Mouse (Mus musculus): ENCODE results near the gene Skint3.
"Not testable (repeated sequence)": the region's sequence is repeated elsewhere in the genome, so short reads cannot be mapped to it uniquely, and the experiment has no call there.

Skint3 gene

DNA sequence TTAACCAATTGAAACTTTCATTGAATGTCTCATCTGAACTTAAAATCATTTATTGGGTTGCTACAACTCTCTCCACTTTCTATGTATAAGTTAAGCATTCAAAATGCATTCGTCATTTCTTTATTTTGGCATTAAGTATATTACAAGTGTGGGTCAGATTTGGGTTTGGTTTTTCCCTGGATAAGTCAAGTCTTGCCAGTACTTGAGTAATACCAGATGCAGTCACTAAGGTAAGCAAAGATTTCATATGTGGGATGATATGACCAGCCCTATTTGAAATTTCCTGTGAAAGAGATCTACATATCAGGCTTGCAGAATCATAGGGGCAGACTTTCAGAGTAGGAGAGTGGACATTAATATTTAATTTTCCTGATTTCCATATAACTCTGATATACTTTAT is at the start of gene Skint3:
Gene Skint3 (plus strand): TSS at position 301 of the 400 bp plus-strand sequence.
- no peak for DNase-seq

DNA sequence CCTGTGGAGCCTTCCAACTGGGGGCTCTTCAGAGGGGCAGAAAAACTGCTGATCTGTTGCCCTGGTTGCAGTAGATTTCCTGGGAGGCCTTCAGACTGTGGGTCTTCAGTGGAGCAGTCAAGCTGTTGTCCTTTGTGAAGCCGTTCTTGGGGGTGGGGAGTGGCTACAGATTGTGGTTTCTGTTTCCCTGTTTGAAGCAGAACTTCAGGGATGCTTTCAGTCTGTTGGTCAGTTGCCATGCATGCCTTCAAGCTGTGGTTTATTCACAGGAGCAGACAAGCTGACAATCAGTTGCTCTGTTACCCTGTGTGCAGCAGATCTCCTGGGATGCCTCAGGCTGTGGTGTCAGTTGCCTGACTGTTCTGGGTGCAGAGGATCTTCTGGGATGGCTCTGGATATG is 11.4 kb downstream of the Skint3 start:
- no peak for DNase-seq

DNA sequence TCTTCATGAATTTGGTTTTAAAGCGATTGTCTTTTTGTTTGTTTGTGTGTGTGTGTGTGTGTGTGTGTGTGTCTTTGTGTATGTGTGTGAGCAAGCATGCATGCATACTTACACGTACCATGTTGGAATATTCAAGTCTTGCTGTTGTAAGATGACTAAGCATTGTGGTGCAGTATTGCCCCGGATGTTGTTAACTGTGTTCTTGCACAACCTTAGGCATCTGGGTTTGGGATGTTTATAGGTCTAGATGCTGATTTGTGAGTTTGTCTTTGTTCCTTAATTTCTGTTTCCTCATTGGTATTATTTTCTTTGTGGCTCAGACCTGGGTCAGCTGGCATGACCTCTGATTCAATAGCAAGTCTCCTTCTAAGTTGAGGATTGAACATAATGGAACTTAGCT is 11.9 kb downstream of the Skint3 start:
- DNase-seq = no peak

GRCm38 (mm10) chr4:112256022-112256421 is 24.0 kb downstream of the Skint3 start:
- DNase-seq = no peak

DNA sequence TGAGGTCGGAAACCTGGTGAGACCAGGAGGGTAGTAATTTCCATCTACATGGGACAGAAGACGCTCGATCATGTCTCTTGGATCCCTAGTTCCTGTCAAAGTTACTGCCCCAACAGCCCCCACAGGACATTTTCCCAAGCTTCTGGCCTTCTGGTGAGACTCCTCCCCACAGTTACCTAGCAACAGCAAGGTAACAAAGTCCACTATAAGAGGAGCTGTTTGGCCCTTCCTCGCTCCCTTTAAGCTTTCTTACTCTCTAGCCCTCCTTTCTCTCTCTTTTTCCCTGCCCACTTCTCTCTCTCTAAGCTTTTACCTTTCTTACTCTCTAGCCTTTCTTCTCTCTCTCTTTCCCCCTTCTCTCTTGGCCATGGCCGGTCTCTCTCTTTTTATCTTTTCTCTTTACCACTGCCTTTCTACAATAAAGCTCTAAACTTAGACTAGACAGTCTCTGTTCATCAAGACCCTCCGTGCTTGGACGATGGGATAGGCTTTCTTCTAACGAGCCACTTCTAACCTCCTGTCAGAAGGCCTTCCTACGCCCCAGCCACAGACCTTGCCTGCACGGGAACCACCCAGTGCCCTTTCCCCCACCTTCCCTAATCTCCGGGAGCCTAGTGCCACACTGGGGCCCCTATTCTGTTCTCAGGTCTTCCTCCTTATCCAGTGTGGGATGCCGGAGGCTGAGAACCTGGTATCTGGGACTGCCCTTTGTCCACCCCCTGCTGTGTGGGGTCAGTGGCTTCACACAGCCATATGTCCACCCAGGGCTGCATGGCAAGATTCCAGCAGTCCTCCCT is 55.3 kb downstream of the Skint3 start:
- no peak for DNase-seq

GRCm38 (mm10) chr4:112288396-112288795 is 56.4 kb downstream of the Skint3 start:
- no peak for DNase-seq

- DNase-seq = no peak
These were observed 70.3 kb downstream of the Skint3 start for GRCm38 (mm10) chr4:112302305-112302704.

GRCm38 (mm10) chr4:112302855-112303509 is 70.9 kb downstream of the Skint3 start:
- no peak for DNase-seq

DNA sequence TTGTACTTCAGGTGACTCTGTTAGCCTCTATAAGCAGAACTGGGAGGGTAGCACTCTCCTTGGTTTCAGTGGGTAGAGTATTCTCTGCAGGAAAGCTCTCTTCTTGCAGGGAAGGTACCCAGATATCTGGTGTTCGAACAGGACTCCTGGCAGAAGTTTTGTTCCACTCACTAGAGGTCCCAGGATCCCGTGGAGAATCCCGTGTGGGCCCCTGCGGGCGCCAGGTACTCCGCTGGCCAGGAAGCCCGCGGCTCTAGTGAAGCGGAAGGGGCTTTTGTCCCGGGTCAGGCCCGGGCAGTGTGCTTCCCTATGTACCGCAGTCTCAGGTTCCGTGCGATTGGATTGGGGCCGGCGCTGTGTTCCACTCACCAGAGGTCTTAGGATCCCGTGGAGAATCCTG is 117.1 kb downstream of the Skint3 start:
- not testable (repeated sequence) for DNase-seq
